Mouse (Mus musculus): ENCODE results near the gene Lasp1. TPM values are rescaled to one million over a fixed set of nuclear protein-coding genes. Genes with fewer than 3 reads are reported as not detected.

Gene Lasp1
- total and polyA plus RNA-seq, 3 experiments = 12.5 to 45.4 (median 18.6) TPM

GRCm38 (mm10) chr11:97829913-97830476 is 31.2 kb downstream of the Lasp1 start (continued):
- TF ChIP-seq MAFK (IDR thresholded peaks at IDR 0.05; ENCODE audit: insufficient replicate concordance, low read length) (0 out of 2 replicates have a peak, but pooled peaks have one; percentile 17), JUND (conservative IDR thresholded peaks at IDR 0.05; ENCODE audit: low read depth, low read length) (no peak), BHLHE40 (IDR thresholded peaks at IDR 0.05; ENCODE audit: low read depth, low read length) (peak; percentile 93), RCOR1 (conservative IDR thresholded peaks at IDR 0.05; ENCODE audit: low read depth, low read length) (no peak), TBP (conservative IDR thresholded peaks at IDR 0.05; ENCODE audit: low read depth, low read length) (no peak)

GRCm38 (mm10) chr11:97830501-97830900 is 31.7 kb downstream of the Lasp1 start:
- H3K36me3 ChIP-seq (replicated peaks in 1 of 2; ENCODE audit: control insufficient read depth in 1 of 2, insufficient read depth in 1 of 2, low read length in 1 of 2) = peaks cover 14 to 71% of the 10 kb centered on the region in 2 experiments

GRCm38 (mm10) chr11:97832001-97832400 is 33.2 kb downstream of the Lasp1 start:
- no peak overlapping the region for H3K9ac ChIP-seq (ENCODE audit: insufficient read depth, low read depth)
- no peaks in the 10 kb centered on the region for H3K79me2 ChIP-seq (replicated peaks; ENCODE audit: control insufficient read depth, extremely low read depth, insufficient read depth, poor library complexity, severe bottlenecking)
- H3K27ac ChIP-seq (ENCODE audit: insufficient read depth, low read depth) = no peak overlapping the region
- H3K36me3 ChIP-seq (replicated peaks in 1 of 2; ENCODE audit: control insufficient read depth in 1 of 2, insufficient read depth in 1 of 2, low read length in 1 of 2) = peaks cover 20 to 70% of the 10 kb centered on the region in 2 experiments
- H3K4me3 ChIP-seq (replicated peaks in 1 of 3; ENCODE audit: low read depth in 2 of 3, low read length in 2 of 3, poor library complexity in 1 of 3) = no peak overlapping the region
- in situ Hi-C loops (cut with MboI; ENCODE audit: low pct_ligation_motif_present, low pct_unique_long_range_greater_than_20kb, low sequenced_read_pairs) (no loop called here), dilution Hi-C loops (cut with MboI; ENCODE audit: extremely low pct_ligation_motif_present, extremely low pct_unique_long_range_greater_than_20kb, low sequenced_read_pairs) (no loop called here)
- H3K9me3 ChIP-seq (replicated peaks; ENCODE audit: low read length) = no peaks in the 10 kb centered on the region
- no peak for TF ChIP-seq RCOR1 (conservative IDR thresholded peaks at IDR 0.05; ENCODE audit: low read depth, low read length)
- TF ChIP-seq HCFC1 (IDR thresholded peaks at IDR 0.05; ENCODE audit: low read depth, low read length) = no peak
- TF ChIP-seq CHD2 (IDR thresholded peaks at IDR 0.05; ENCODE audit: low read length) = no peak
- TF ChIP-seq NELFE (IDR thresholded peaks at IDR 0.05; ENCODE audit: low read depth, low read length) = no peak
- TF ChIP-seq ZMIZ1 (IDR thresholded peaks at IDR 0.05; ENCODE audit: low read depth, low read length) = no peak
- TF ChIP-seq KAT2A (IDR thresholded peaks at IDR 0.05; ENCODE audit: insufficient replicate concordance, low read length) = no peak
- TF ChIP-seq EP300 (IDR thresholded peaks at IDR 0.05; ENCODE audit: low read length) = no peak
- TF ChIP-seq NRF1 (IDR thresholded peaks at IDR 0.05; ENCODE audit: low read depth, low read length) = no peak
- TF ChIP-seq USF2 (conservative IDR thresholded peaks at IDR 0.05; ENCODE audit: low read depth, low read length) = no peak
- TF ChIP-seq CTCF (conservative IDR thresholded peaks at IDR 0.05 in 1 of 2, IDR thresholded peaks at IDR 0.05 in 1 of 2; ENCODE audit: low read depth in 2 of 2, low read length in 2 of 2) = no peak
- no peak for TF ChIP-seq USF1 (IDR thresholded peaks at IDR 0.05; ENCODE audit: low read depth, low read length)
- TF ChIP-seq MAFK (IDR thresholded peaks at IDR 0.05; ENCODE audit: insufficient replicate concordance, low read length) = no peak
- TF ChIP-seq CHD1 (IDR thresholded peaks at IDR 0.05; ENCODE audit: low read depth, low read length) = no peak
- no peak for TF ChIP-seq MAZ (IDR thresholded peaks at IDR 0.05; ENCODE audit: low read depth, low read length)
- no peak for TF ChIP-seq MYC (IDR thresholded peaks at IDR 0.05; ENCODE audit: low read depth, low read length)
- TF ChIP-seq MAX (IDR thresholded peaks at IDR 0.05; ENCODE audit: low read length) = no peak
- no peak overlapping the region for H3K4me2 ChIP-seq (ENCODE audit: insufficient read depth, low read depth, poor library complexity, severe bottlenecking)
- H3K4me1 ChIP-seq (ENCODE audit: control insufficient read depth in 1 of 2, insufficient read depth in 2 of 2) = peaks cover 15 to 42% of the 10 kb centered on the region in 2 experiments
- no peaks in the 10 kb centered on the region for H3K27me3 ChIP-seq (replicated peaks)
- no peak for DNase-seq (ENCODE audit: extremely low read depth)

More at GRCm38 (mm10) chr11:97830501-97830900, 31.7 kb downstream of the Lasp1 start:
- dilution Hi-C loops (cut with MboI; ENCODE audit: extremely low pct_ligation_motif_present, extremely low pct_unique_long_range_greater_than_20kb, low sequenced_read_pairs) (no loop called here), in situ Hi-C loops (cut with MboI; ENCODE audit: low pct_ligation_motif_present, low pct_unique_long_range_greater_than_20kb, low sequenced_read_pairs) (no loop called here)
- Histone ChIP-seq H3K9ac (ENCODE audit: insufficient read depth, low read depth) (no peak overlapping the region), H3K27ac (ENCODE audit: insufficient read depth, low read depth) (no peak overlapping the region; the same call in 1 of the 2 replicates), H3K27me3 (replicated peaks) (no peaks in the 10 kb centered on the region), H3K9me3 (replicated peaks; ENCODE audit: low read length) (no peaks in the 10 kb centered on the region), H3K4me3 (replicated peaks in 1 of 3; ENCODE audit: low read depth in 2 of 3, low read length in 2 of 3, poor library complexity in 1 of 3) (no peak overlapping the region), H3K4me2 (ENCODE audit: insufficient read depth, low read depth, poor library complexity, severe bottlenecking) (no peak overlapping the region), H3K4me1 (ENCODE audit: control insufficient read depth in 1 of 2, insufficient read depth in 2 of 2) (peaks cover 15 to 35% of the 10 kb centered on the region in 2 experiments), H3K79me2 (replicated peaks; ENCODE audit: control insufficient read depth, extremely low read depth, insufficient read depth, poor library complexity, severe bottlenecking) (no peaks in the 10 kb centered on the region)
- TF ChIP-seq BHLHE40 (IDR thresholded peaks at IDR 0.05; ENCODE audit: low read depth, low read length) (no peak), SMC3 (IDR thresholded peaks at IDR 0.05; ENCODE audit: low read depth, low read length) (no peak), ELF1 (IDR thresholded peaks at IDR 0.05; ENCODE audit: low read depth, low read length) (no peak), HCFC1 (IDR thresholded peaks at IDR 0.05; ENCODE audit: low read depth, low read length) (no peak), CTCF (conservative IDR thresholded peaks at IDR 0.05 in 1 of 2, IDR thresholded peaks at IDR 0.05 in 1 of 2; ENCODE audit: low read depth in 2 of 2, low read length in 2 of 2) (no peak), GABPA (IDR thresholded peaks at IDR 0.05; ENCODE audit: insufficient replicate concordance, low read depth, low read length) (no peak), MAX (IDR thresholded peaks at IDR 0.05; ENCODE audit: low read length) (no peak), ZC3H11A (IDR thresholded peaks at IDR 0.05; ENCODE audit: low read depth, low read length) (no peak), E2F4 (IDR thresholded peaks at IDR 0.05; ENCODE audit: insufficient replicate concordance, low read depth, low read length) (no peak)
- no peak for DNase-seq (ENCODE audit: extremely low read depth)

Measured in CH12.LX (cell line).